Mouse (Mus musculus) CH12.LX (cell line): ENCODE data around the gene Upp2. TPM values are rescaled to one million over a fixed set of nuclear protein-coding genes. Genes with fewer than 3 reads are reported as not detected.

Source experiments
- DNase-seq: peaks from one replicate; pipeline ENCODE4 v3.0.0-alpha.2; 2013; ENCODE audit errors: extremely low read depth
- H3K27ac ChIP-seq: 2 replicates; pipeline ENCODE4 v1.5.1; 2012; ENCODE audit warnings: low read depth, mild to moderate bottlenecking, control low read depth, moderate library complexity; ENCODE audit not compliant: insufficient read depth
- H3K27me3 ChIP-seq: replicated peaks from 2 replicates; pipeline ENCODE3; 2012; ENCODE audit warnings: inconsistent platforms
- H3K36me3 ChIP-seq, 2 experiments: replicated peaks in 1 of 2; 2 replicates each; pipeline versions ENCODE3 to v1.6.1; 2012; ENCODE audit warnings: inconsistent platforms in 1 of 2, low read length in 1 of 2, mild to moderate bottlenecking in 1 of 2, mixed read lengths in 1 of 2, moderate library complexity in 1 of 2; ENCODE audit not compliant: control insufficient read depth in 1 of 2, insufficient read depth in 1 of 2
- H3K4me1 ChIP-seq, 2 experiments: 2 replicates each; pipeline ENCODE4 v1.6.1; 2012; ENCODE audit warnings: inconsistent platforms in 1 of 2, moderate library complexity in 1 of 2; ENCODE audit not compliant: insufficient read depth in 2 of 2, control insufficient read depth in 1 of 2
- H3K4me2 ChIP-seq: 2 replicates; pipeline ENCODE4 v1.6.1; 2012; ENCODE audit warnings: low read depth, mild to moderate bottlenecking, control low read depth; ENCODE audit not compliant: poor library complexity, insufficient read depth, severe bottlenecking
- H3K4me3 ChIP-seq, 3 experiments: fragments of 150-350 bp in 1 of 3; sonication (generic) in 1 of 3; replicated peaks in 1 of 3; 2 replicates each; pipeline versions ENCODE3 to v1.5.1; 2011 to 2012; ENCODE audit warnings: low read depth in 2 of 3, low read length in 2 of 3, mild to moderate bottlenecking in 2 of 3, moderate library complexity in 2 of 3, control low read depth in 1 of 3, improper control_type of control experiment in 1 of 3, inconsistent platforms in 1 of 3, mixed read lengths in 1 of 3; ENCODE audit not compliant: poor library complexity in 1 of 3
- H3K79me2 ChIP-seq: replicated peaks from 2 replicates; pipeline ENCODE4 v1.6.1; 2012; ENCODE audit warnings: mild to moderate bottlenecking, moderate library complexity; ENCODE audit not compliant: control insufficient read depth, poor library complexity, insufficient read depth, severe bottlenecking; ENCODE audit errors: extremely low read depth
- H3K9ac ChIP-seq: 2 replicates; pipeline ENCODE4 v1.6.1; 2012; ENCODE audit warnings: low read depth, mild to moderate bottlenecking, control low read depth, moderate library complexity; ENCODE audit not compliant: insufficient read depth
- H3K9me3 ChIP-seq: replicated peaks from 2 replicates; pipeline ENCODE3; 2012; ENCODE audit warnings: low read length, inconsistent platforms, mixed read lengths
- CHD1 ChIP-seq: IDR thresholded peaks from 2 replicates; pipeline ENCODE4 v1.6.1; 2012; ENCODE audit warnings: low read depth, low read length, improper control_type of control experiment, inconsistent platforms
- CHD2 ChIP-seq: IDR thresholded peaks from 2 replicates; pipeline ENCODE4 v1.6.1; 2011; ENCODE audit warnings: low read length, improper control_type of control experiment
- CTCF ChIP-seq, 2 experiments: IDR thresholded peaks in 1 of 2; conservative IDR thresholded peaks in 1 of 2; 2 replicates each; pipeline ENCODE4 v1.5.1; 2011 to 2012; ENCODE audit warnings: low read depth in 2 of 2, low read length in 2 of 2, improper control_type of control experiment in 1 of 2, inconsistent platforms in 1 of 2, mild to moderate bottlenecking in 1 of 2, moderate library complexity in 1 of 2
- E2F4 ChIP-seq: IDR thresholded peaks from 2 replicates; pipeline ENCODE4 v1.6.1; 2011; ENCODE audit warnings: low read depth, low read length, improper control_type of control experiment; ENCODE audit not compliant: insufficient replicate concordance
- EP300 ChIP-seq: IDR thresholded peaks from 2 replicates; pipeline ENCODE4 v1.6.1; 2011; ENCODE audit warnings: low read length, improper control_type of control experiment
- ETS1 ChIP-seq: conservative IDR thresholded peaks from 2 replicates; pipeline ENCODE4 v1.6.1; 2012; ENCODE audit warnings: low read depth, mild to moderate bottlenecking, inconsistent platforms, low read length, improper control_type of control experiment, moderate library complexity
- GABPA ChIP-seq: IDR thresholded peaks from 2 replicates; pipeline ENCODE4 v1.6.1; 2012; ENCODE audit warnings: low read depth, low read length, improper control_type of control experiment, inconsistent platforms; ENCODE audit not compliant: insufficient replicate concordance
- HCFC1 ChIP-seq: IDR thresholded peaks from 2 replicates; pipeline ENCODE4 v1.6.1; 2012; ENCODE audit warnings: low read depth, mild to moderate bottlenecking, inconsistent platforms, low read length, improper control_type of control experiment
- KAT2A ChIP-seq: IDR thresholded peaks from 2 replicates; pipeline ENCODE4 v1.6.1; 2012; ENCODE audit warnings: low read length, improper control_type of control experiment, inconsistent platforms; ENCODE audit not compliant: insufficient replicate concordance
- MAZ ChIP-seq: IDR thresholded peaks from 2 replicates; pipeline ENCODE4 v1.6.1; 2012; ENCODE audit warnings: low read depth, mild to moderate bottlenecking, inconsistent platforms, low read length, improper control_type of control experiment, moderate library complexity
- MEF2A ChIP-seq: IDR thresholded peaks from 2 replicates; pipeline ENCODE4 v1.6.1; 2014; ENCODE audit warnings: low read depth, mild to moderate bottlenecking, inconsistent platforms, low read length, improper control_type of control experiment, borderline replicate concordance
- MXI1 ChIP-seq: IDR thresholded peaks from 2 replicates; pipeline ENCODE4 v1.6.1; 2011; ENCODE audit warnings: mild to moderate bottlenecking, low read depth, low read length, improper control_type of control experiment
- MYC ChIP-seq: IDR thresholded peaks from 2 replicates; pipeline ENCODE4 v1.6.1; 2011; ENCODE audit warnings: low read depth, mild to moderate bottlenecking, improper control_type of control experiment, low read length
- NELFE ChIP-seq: IDR thresholded peaks from 2 replicates; pipeline ENCODE4 v1.6.1; 2011; ENCODE audit warnings: low read depth, low read length, improper control_type of control experiment
- NRF1 ChIP-seq: IDR thresholded peaks from 2 replicates; pipeline ENCODE4 v1.6.1; 2014; ENCODE audit warnings: low read depth, mild to moderate bottlenecking, inconsistent platforms, low read length, improper control_type of control experiment, moderate library complexity
- PAX5 ChIP-seq: IDR thresholded peaks from 2 replicates; pipeline ENCODE4 v1.6.1; 2012; ENCODE audit warnings: low read length, inconsistent platforms, mixed read lengths
- POLR2AphosphoS2 ChIP-seq: IDR thresholded peaks from 2 replicates; pipeline ENCODE4 v1.6.1; 2011; ENCODE audit warnings: low read depth, low read length, improper control_type of control experiment
- RAD21 ChIP-seq: IDR thresholded peaks from 2 replicates; pipeline ENCODE4 v1.6.1; 2011; ENCODE audit warnings: low read depth, mild to moderate bottlenecking, low read length, improper control_type of control experiment, moderate library complexity
- RCOR1 ChIP-seq: conservative IDR thresholded peaks from 2 replicates; pipeline ENCODE4 v1.6.1; 2012; ENCODE audit warnings: low read depth, mild to moderate bottlenecking, inconsistent platforms, low read length, improper control_type of control experiment
- SIN3A ChIP-seq: IDR thresholded peaks from 2 replicates; pipeline ENCODE4 v1.6.1; 2012; ENCODE audit warnings: low read length, improper control_type of control experiment, inconsistent platforms
- SMC3 ChIP-seq: IDR thresholded peaks from 2 replicates; pipeline ENCODE4 v1.6.1; 2011; ENCODE audit warnings: low read depth, low read length, improper control_type of control experiment
- TBP ChIP-seq: conservative IDR thresholded peaks from 2 replicates; pipeline ENCODE4 v1.6.1; 2011; ENCODE audit warnings: low read depth, low read length, improper control_type of control experiment
- USF1 ChIP-seq: IDR thresholded peaks from 2 replicates; pipeline ENCODE4 v1.6.1; 2014; ENCODE audit warnings: low read depth, mild to moderate bottlenecking, inconsistent platforms, low read length, improper control_type of control experiment
- USF2 ChIP-seq: conservative IDR thresholded peaks from 2 replicates; pipeline ENCODE4 v1.6.1; 2011; ENCODE audit warnings: low read depth, low read length, improper control_type of control experiment
- ZC3H11A ChIP-seq: IDR thresholded peaks from 2 replicates; pipeline ENCODE4 v1.6.1; 2012; ENCODE audit warnings: low read depth, mild to moderate bottlenecking, inconsistent platforms, low read length, improper control_type of control experiment
- ZKSCAN1 ChIP-seq: IDR thresholded peaks from 2 replicates; pipeline ENCODE4 v1.6.1; 2012; ENCODE audit warnings: low read depth, inconsistent platforms, low read length, improper control_type of control experiment, borderline replicate concordance
- dilution Hi-C: fragments of 300-500 bp; cut with MboI; formaldehyde crosslinking; loops from 2 replicates; pipeline ENCODE4 v1.14.3; 2020; ENCODE audit warnings: low sequenced_read_pairs; ENCODE audit not compliant: extremely low pct_unique_long_range_greater_than_20kb, extremely low pct_ligation_motif_present
- in situ Hi-C: fragments of 300-500 bp; cut with MboI; formaldehyde crosslinking; loops from 3 replicates; pipeline ENCODE4 v1.14.3; 2019; ENCODE audit warnings: low sequenced_read_pairs, low pct_ligation_motif_present, low pct_unique_long_range_greater_than_20kb, mixed read lengths
- polyA plus RNA-seq: library from polyadenylated mRNA; unstranded; fragments of >175 nt; gene quantifications from 2 replicates; pipeline ENCODE4 v1.2.1, GENCODE M21; 2012; ENCODE audit warnings: low read depth; ENCODE audit not compliant: insufficient read length
- total RNA-seq, 2 experiments: library from RNA; depleted of rRNA; stranded (reverse); fragments of 300-350 nt in 1 of 2; fragments of >200 nt in 1 of 2; gene quantifications; 2 replicates each; pipeline ENCODE4 v1.2.3; 2012 to 2014

The Upp2 gene
- total and polyA plus RNA-seq, 3 experiments, result not detected

DNA sequence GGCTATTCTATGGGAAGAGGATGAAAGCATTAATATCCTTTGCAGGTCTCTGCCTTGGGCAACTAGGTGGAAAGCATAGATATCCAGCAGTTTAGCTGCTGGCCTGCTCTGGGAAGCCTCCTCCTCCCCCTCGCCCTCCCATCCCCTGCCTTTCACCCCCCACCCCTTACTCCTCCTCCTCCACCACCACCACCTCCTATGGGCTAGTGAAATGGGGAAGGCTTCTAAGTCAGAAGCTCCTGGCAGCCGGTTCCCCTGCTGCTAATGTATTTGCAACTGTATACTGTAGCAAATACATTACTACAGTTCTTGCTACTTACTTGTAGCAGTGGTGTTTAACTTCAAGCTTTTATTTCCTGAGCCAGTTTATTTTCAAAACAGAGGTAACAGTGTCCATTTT lies 60.9 kb downstream of the Upp2 start:
- Histone ChIP-seq H3K4me2 (no peak overlapping the region), H3K4me3 (no peak overlapping the region), H3K27ac (no peak overlapping the region), H3K79me2 (no peaks in the 10 kb centered on the region), H3K9ac (no peak overlapping the region), H3K36me3 (no peaks in the 10 kb centered on the region), H3K9me3 (peaks cover 19% of the 10 kb centered on the region), H3K27me3 (no peaks in the 10 kb centered on the region), H3K4me1 (no peaks in the 10 kb centered on the region)
- in situ Hi-C loops (no loop called here), dilution Hi-C loops (no loop called here)
- no peak for DNase-seq
- no peak for TF ChIP-seq USF2
- TF ChIP-seq EP300, result no peak
- no peak for TF ChIP-seq HCFC1
- no peak for TF ChIP-seq USF1
- no peak for TF ChIP-seq RAD21
- no peak for TF ChIP-seq SMC3
- TF ChIP-seq RCOR1, result no peak
- TF ChIP-seq ETS1, result no peak

DNA sequence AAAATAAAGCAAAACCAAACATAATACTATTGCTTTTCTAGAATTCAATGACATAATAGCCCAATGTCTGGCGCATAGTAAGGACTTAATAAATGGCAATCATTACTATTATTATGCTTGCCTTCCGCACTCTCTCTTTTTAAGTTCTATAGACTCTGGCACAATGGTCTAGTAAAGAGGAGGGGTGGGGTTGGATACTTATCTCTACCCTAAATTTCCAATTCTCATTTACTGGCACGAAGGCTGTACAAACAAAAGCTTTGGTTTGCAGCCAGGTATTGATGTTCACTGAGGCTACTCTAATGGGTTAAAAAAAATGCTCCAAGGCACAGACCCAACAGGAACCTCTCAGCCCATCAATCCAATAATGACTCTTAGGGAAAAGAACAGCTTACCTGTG lies 61.9 kb downstream of the Upp2 start:
- Histone ChIP-seq H3K9me3 (peaks cover 25% of the 10 kb centered on the region), H3K4me2 (no peak overlapping the region), H3K36me3 (no peaks in the 10 kb centered on the region), H3K27me3 (no peaks in the 10 kb centered on the region), H3K79me2 (no peaks in the 10 kb centered on the region), H3K4me3 (no peak overlapping the region), H3K9ac (no peak overlapping the region), H3K4me1 (no peaks in the 10 kb centered on the region), H3K27ac (no peak overlapping the region)
- TF ChIP-seq CHD2 (no peak), RAD21 (no peak), RCOR1 (no peak), MXI1 (no peak), POLR2AphosphoS2 (no peak), GABPA (no peak), NRF1 (no peak), NELFE (no peak), E2F4 (no peak)
- dilution Hi-C loops (no loop called here), in situ Hi-C loops (no loop called here)
- no peak for DNase-seq

- no peaks in the 10 kb centered on the region for H3K27me3 ChIP-seq
- peaks cover 22% of the 10 kb centered on the region for H3K9me3 ChIP-seq
- H3K79me2 ChIP-seq, result no peaks in the 10 kb centered on the region
- H3K27ac ChIP-seq, result no peak overlapping the region
- in situ Hi-C loops, result no loop called here
- H3K36me3 ChIP-seq, result no peaks in the 10 kb centered on the region
- no peaks in the 10 kb centered on the region for H3K4me1 ChIP-seq
- no peak overlapping the region for H3K9ac ChIP-seq
- dilution Hi-C loops, result no loop called here
- DNase-seq, result no peak
- H3K4me2 ChIP-seq, result no peak overlapping the region
- TF ChIP-seq GABPA, result no peak
- TF ChIP-seq SIN3A, result no peak
- TF ChIP-seq KAT2A, result no peak
- TF ChIP-seq RCOR1, result no peak
- no peak for TF ChIP-seq USF1
- no peak for TF ChIP-seq MEF2A
- TF ChIP-seq TBP, result no peak
- no peak for TF ChIP-seq E2F4
- TF ChIP-seq ZKSCAN1, result no peak
- no peak for TF ChIP-seq PAX5
- TF ChIP-seq CTCF (conservative IDR thresholded peaks at IDR 0.05 in 1 of 2, IDR thresholded peaks at IDR 0.05 in 1 of 2; ENCODE audit: low read depth in 2 of 2, low read length in 2 of 2), result no peak
- no peak for TF ChIP-seq EP300
- TF ChIP-seq ZC3H11A, result no peak
- TF ChIP-seq CHD2, result no peak
- TF ChIP-seq ETS1, result no peak
- TF ChIP-seq MAZ, result no peak
- TF ChIP-seq NELFE, result no peak
- no peak for TF ChIP-seq CHD1
- no peak for TF ChIP-seq RAD21
- TF ChIP-seq MYC, result no peak
- no peak overlapping the region for H3K4me3 ChIP-seq
These were observed 62.3 kb downstream of the Upp2 start for GRCm38 (mm10) chr2:58629440-58629839.
